Mouse (Mus musculus): ENCODE measurements around the gene Pacsin3.
A peak's percentile ranks its signal among the peaks of the same experiment; 100 is the strongest.

- no peak for TF ChIP-seq CTCF (IDR thresholded peaks at IDR 0.05 in 2 of 3, conservative IDR thresholded peaks at IDR 0.05 in 1 of 3; ENCODE audit: control insufficient read depth in 1 of 3, insufficient read depth in 1 of 3, low read depth in 2 of 3, low read length in 3 of 3, poor library complexity in 1 of 3, severe bottlenecking in 1 of 3)
- peak; percentile 35; the same call in 1 of the 2 replicates for TF ChIP-seq BHLHE40 (IDR thresholded peaks at IDR 0.05; ENCODE audit: borderline replicate concordance, low read depth, low read length)
- TF ChIP-seq HCFC1 (IDR thresholded peaks at IDR 0.05; ENCODE audit: low read depth, low read length): 0 out of 2 replicates have a peak, but pooled peaks have one; percentile 37
- peak; percentile 77; the same call in 1 of the 2 replicates for TF ChIP-seq ETS1 (IDR thresholded peaks at IDR 0.05; ENCODE audit: low read depth, low read length)
- TF ChIP-seq EP300 (IDR thresholded peaks at IDR 0.05; ENCODE audit: low read depth in 1 of 2, low read length in 2 of 2): peak; percentile 84 to 92
- peak; percentile 98 for TF ChIP-seq TCF12 (IDR thresholded peaks at IDR 0.05; ENCODE audit: low read depth, low read length)
- TF ChIP-seq MYC (IDR thresholded peaks at IDR 0.05; ENCODE audit: low read depth, low read length): no peak
Observed at GRCm38 (mm10) chr2:91244557-91245228, 11.1 kb upstream of the Pacsin3 start.
